Mouse (Mus musculus) right cerebral cortex, postnatal 14 days (tissue): Measurements from ENCODE around the gene Phc2.

Experiments used
- DNase-seq: peaks from one replicate; pipeline ENCODE4 v3.0.0; 2022

The Phc2 gene

DNA sequence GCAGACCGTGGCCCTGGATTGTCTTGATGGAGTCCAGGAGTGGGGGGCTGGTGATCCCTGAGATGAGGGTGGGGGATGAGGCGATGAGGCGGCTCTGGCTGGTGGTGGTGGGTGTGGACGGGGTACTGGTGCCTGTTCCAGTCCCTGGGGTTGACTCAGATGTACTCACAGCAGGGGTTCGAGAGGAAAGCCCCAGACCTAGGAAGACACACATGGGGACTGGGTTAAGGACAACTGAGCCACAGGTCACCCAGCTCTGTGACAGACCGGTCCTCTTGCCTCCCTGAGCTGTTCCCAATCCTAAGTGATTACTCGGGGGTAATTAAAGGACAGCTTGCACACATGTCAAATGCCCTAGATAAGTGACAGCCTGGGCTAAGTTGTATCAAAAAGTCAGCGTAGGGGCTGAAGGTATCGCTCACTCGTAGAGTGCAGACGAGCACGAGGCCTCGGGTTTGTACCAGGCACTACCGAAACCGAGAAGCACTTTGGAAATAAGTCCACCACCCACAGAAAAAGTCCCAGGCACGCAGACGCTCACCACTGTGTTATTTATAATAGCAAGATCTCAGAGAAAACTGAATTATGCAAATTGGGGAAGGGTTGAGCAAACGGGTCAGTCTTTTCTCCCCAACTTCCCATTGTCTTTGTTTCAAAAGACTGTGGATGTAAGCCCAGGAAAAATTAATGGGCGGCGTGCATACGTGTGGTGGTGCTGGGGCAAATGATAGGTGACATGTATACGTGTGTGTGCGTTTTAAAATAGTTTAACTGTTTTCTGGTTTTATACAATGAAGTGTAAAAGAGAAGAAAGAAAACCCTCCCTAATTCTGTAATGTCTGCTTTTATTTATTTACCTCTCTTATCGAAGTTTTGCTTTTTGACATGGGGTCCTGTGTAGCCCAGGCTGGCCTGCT lies 132.8 kb downstream of the Phc2 start:
- DNase-seq, result no peak

DNA sequence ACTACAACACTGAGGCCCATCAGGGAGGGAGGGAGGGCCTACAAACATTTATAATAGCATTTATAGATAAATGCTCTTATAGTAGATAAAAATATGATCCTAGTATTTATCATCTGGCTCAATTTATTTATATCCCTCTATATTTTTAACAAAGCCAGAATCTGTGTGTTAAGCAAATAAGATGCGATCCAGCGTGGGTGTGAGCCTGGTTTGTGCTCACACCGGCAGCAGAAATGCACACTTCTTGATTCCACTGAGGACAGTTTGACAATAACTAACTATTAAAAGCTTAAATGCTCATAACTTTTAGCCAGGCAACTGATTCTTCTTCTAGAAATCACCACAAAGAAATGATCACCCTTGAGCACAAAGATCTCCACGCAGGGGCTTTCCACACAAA lies 133.6 kb downstream of the Phc2 start:
- DNase-seq, result no peak

DNA sequence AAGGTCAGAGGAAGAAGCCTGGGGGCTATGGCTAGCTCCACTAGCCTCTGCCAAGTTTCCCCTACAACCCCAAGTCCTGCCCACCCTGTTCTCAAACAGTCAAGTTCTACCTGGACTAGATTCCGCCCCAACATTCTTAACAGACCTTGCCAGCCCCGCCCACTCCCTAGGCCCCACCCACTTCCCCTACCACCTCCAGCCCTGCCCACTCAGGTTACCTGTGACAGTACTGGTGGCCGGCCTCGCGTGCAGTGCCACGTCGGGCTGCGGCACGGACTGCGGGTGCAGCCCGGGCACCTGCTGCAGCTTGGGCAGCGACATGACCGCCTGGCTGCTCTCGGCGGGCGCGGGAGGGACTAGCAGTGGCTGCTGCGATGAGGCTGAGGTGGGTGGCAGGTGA lies 135.1 kb downstream of the Phc2 start:
- DNase-seq, result no peak

DNA sequence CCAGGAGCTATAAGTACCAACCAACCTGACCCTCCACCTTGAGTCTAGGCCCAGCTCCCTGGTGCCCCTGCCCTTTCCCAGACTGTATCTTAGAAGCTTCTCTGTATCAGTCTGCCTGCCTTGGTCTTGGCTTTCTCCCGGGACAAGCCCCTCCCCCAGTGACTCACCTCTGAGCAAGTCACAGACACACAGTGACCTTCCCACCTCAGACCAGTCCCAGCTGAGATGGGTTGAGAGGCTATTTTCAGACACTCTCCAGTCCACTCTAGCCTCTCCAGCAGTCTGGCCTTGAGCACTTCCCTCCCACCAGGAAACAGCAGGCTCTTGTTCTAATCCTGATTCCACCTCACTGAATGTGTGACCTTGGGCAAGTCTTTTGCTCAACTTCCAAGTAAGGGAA lies 139.2 kb downstream of the Phc2 start:
- DNase-seq, result no peak

DNA sequence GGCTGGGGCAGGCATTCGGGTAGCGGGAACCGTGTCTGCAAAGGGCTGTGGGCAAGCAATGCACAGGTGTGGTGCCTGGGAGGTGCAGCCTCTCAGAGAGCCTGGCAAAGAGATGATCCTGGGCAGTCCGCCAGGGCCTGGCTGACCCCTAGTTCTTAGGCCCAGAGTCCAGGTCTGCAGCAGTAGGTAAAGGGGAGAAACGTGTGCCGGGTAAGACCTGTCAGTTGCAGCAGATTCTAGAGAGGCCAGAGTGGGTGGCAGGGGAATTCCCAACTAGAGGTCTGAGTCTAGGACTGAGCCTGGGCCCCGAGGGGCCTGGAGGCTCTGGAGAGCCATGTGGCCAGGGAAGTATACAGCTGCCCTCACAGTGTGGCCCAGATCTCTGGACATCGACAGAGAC lies 139.7 kb downstream of the Phc2 start:
- DNase-seq, result no peak

DNA sequence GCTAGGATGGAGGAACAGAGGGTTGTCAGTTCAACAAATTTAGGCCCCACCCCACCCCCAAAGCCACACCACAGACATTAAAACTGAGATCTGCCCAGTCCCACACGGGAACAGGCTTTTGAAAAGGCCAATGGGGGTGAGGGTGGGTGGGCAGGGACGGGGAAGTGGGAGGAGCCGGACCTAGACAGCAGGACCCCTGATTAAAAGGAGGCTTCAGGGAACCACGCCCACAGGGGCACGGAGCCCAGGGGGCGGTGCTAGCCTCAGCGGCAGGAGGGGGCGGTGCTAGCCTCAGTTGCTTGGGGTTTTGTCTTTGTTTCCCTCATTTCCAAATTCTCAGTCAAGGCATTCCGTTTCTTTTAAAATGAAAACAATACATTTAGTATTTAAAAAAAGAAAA lies 141.1 kb downstream of the Phc2 start:
- no peak for DNase-seq

DNA sequence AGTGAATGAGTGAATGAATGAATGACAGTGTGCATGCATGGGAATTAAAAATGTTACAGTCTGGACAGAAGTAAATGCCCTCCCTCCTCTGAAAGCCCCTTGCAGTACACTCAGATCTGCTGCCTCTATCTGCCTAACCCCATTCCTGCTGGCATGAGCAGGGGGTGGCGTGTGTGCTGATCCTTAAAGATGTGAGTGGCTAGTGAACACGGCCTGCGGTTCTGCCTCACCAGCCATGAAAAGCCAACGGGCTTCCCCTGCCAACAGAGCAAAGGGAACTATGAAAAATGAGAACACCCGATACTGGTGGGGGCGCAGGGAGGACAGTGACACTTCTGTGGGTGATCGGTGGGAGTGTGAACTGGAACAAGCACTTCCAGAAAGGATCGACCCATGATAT lies 142.3 kb downstream of the Phc2 start:
- no peak for DNase-seq

DNA sequence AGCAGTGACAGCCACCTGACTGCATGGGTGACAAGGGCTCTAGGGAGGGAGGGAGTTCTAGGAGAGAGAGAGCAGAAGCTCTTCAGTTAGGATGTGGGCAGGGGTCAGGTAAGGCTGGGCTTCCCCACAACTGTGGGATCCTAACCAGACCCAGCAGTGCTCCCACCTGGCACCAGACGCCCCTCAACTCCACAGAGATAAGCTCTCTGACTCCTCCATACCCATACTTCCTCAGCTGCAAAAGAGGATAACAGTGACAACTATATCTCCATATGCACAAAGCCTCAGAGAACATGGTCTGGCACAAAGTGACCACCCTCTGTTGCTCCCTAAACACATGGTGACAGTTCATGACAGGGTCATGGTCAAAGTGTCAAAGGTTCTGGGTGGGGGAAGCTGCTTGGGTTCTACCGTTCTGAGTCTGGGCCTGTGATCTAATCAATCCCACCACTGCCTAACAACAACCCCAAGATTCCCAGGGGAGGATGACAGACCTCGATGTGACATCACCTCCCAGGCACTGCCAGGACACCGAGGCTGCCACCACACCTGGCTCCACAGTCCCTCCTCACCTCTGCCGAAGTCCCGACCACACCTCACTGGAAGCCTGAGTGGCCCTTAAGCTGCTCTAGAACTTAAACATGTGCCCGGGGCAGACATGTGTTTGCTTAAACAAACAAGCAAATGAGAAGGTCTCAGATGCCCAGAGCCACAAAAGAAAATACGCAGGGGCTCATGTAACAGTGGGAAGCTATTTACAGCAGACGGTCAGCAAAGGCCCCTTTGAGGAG lies 147.4 kb downstream of the Phc2 start:
- no peak for DNase-seq
